Comparison of ENCODE assay signal across 9 mouse cellular contexts in the genomic region with DNA sequence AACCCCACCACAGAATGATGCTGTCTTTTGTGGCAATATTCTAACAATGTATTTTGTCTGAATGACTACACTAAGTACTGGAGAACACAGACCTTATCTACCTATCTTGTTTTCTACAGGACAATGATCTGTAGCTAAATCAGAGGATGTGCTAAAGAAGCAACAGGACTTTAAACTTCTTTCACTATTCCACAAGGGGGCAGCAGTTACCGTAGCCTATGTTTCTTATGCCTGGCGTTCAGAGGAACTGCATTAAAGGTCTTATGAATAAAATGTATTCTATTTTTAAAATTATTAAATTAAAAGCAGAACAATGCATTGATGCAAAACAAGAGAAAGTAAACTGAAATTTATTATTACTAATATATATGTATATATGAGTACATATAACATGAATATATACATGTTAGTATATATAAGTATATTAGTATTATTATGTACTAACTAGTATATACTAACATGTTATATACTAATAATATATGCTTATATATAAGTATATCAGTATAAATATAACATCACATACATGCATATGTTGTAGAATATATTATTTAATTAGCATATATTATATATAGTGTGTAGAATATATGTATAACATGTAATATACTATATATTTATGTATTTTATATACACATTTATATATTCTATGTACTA. TPM values are rescaled to one million over a fixed set of nuclear protein-coding genes. Genes with fewer than 3 reads are reported as not detected.
DNase-seq lines count a peak whose midpoint lies in the region; ATAC-seq and TF ChIP-seq lines count a peak whose summit lies in the region.
"Had no signal": no experiment of that assay in that cellular context is flagged by ENCODE, and none has a peak within 500 bp of the region (broad histone marks: within the 10 kb centered on the region; RNA-seq: fewer than 3 reads in every experiment).

No protein-coding gene starts in this region.

- H3K4me2 ChIP-seq in CH12.LX (ENCODE audit: insufficient read depth, low read depth, poor library complexity, severe bottlenecking) = no peak overlapping the region
- no peak overlapping the region for H3K4me2 ChIP-seq in forebrain, embryonic 16.5 days (ENCODE audit: low read length)
- H3K4me2 ChIP-seq in midbrain, postnatal 0 days (ENCODE audit: low read depth, low read length, poor library complexity, severe bottlenecking) = no peak overlapping the region

- TF ChIP-seq RAD21 in CH12.LX (IDR thresholded peaks at IDR 0.05; ENCODE audit: low read depth, low read length) = peak; percentile 94

- no peak overlapping the region for H3K27ac ChIP-seq in CH12.LX (ENCODE audit: insufficient read depth, low read depth)
- no peak overlapping the region for H3K27ac ChIP-seq in forebrain, embryonic 16.5 days (ENCODE audit: low read length)
- no peak overlapping the region for H3K27ac ChIP-seq in midbrain, postnatal 0 days (ENCODE audit: low read depth, low read length)

- dilution Hi-C loops in CH12.LX (cut with MboI; ENCODE audit: extremely low pct_ligation_motif_present, extremely low pct_unique_long_range_greater_than_20kb, low sequenced_read_pairs) = no loop called here

- H3K79me2 ChIP-seq in CH12.LX (replicated peaks; ENCODE audit: control insufficient read depth, extremely low read depth, insufficient read depth, poor library complexity, severe bottlenecking) = no peaks in the 10 kb centered on the region

- H3K4me1 ChIP-seq in CH12.LX (ENCODE audit: control insufficient read depth in 1 of 2, insufficient read depth in 2 of 2) = no peaks in the 10 kb centered on the region
- peaks cover 3% of the 10 kb centered on the region; the same call in 1 of the 2 replicates for H3K4me1 ChIP-seq in forebrain, embryonic 16.5 days (replicated peaks; ENCODE audit: control insufficient read depth, insufficient read depth, low read length)
- no peaks in the 10 kb centered on the region for H3K4me1 ChIP-seq in midbrain, postnatal 0 days (ENCODE audit: insufficient read depth, low read length)

- TF ChIP-seq CTCF in CH12.LX (conservative IDR thresholded peaks at IDR 0.05 in 1 of 2, IDR thresholded peaks at IDR 0.05 in 1 of 2; ENCODE audit: low read depth in 2 of 2, low read length in 2 of 2) = peak; percentile 36 to 94
- TF ChIP-seq CTCF in midbrain, postnatal 0 days (IDR thresholded peaks at IDR 0.05) = peak; percentile 95

- TF ChIP-seq EP300 in CH12.LX (IDR thresholded peaks at IDR 0.05; ENCODE audit: low read length) = no peak

- in situ Hi-C loops in CH12.LX (cut with MboI; ENCODE audit: low pct_ligation_motif_present, low pct_unique_long_range_greater_than_20kb, low sequenced_read_pairs) = loop anchor here (10.0 to 25.0 kb wide), 2 partner anchors 228 to 455 kb away; a partner anchor contains a TSS

- H3K4me3 ChIP-seq in CH12.LX (replicated peaks in 1 of 3; ENCODE audit: low read depth in 2 of 3, low read length in 2 of 3, poor library complexity in 1 of 3) = no peak overlapping the region
- no peak overlapping the region for H3K4me3 ChIP-seq in forebrain, embryonic 16.5 days (replicated peaks; ENCODE audit: low read length)
- no peak overlapping the region for H3K4me3 ChIP-seq in midbrain, postnatal 0 days (ENCODE audit: low read depth, low read length)
- H3K4me3 ChIP-seq: erythroblast, embryonic 14.5 days had no signal

- peak; percentile 71 for ATAC-seq in forebrain, embryonic 16.5 days
- ATAC-seq in midbrain, postnatal 0 days (ENCODE audit: low FRiP score) = 0 out of 2 replicates have a peak, but pooled peaks have one; percentile 60

- no peaks in the 10 kb centered on the region for H3K27me3 ChIP-seq in CH12.LX (replicated peaks)
- H3K27me3 ChIP-seq in forebrain, embryonic 16.5 days (replicated peaks; ENCODE audit: control insufficient read depth, insufficient read depth, low read length) = no peaks in the 10 kb centered on the region
- no peaks in the 10 kb centered on the region for H3K27me3 ChIP-seq in midbrain, postnatal 0 days (ENCODE audit: insufficient read depth, low read length)

- H3K9ac ChIP-seq in CH12.LX (ENCODE audit: insufficient read depth, low read depth) = no peak overlapping the region
- no peak overlapping the region for H3K9ac ChIP-seq in forebrain, embryonic 16.5 days (replicated peaks; ENCODE audit: low read depth, low read length)
- H3K9ac ChIP-seq in midbrain, postnatal 0 days (replicated peaks; ENCODE audit: low read length, poor library complexity, severe bottlenecking) = no peak overlapping the region

- DNase-seq in kidney, adult 8-10 months = peak; percentile 18 to 28
- no peak for DNase-seq in kidney, adult 18-20 months
- DNase-seq in CH12.LX (ENCODE audit: extremely low read depth) = peak; percentile 77
- peak; percentile 22 for DNase-seq in c-Kit-negative CD71-positive TER-119-positive erythroid progenitor cells, embryonic 14.5 days (ENCODE audit: low read depth, low spot score)
- peak; percentile 19 to 20 for DNase-seq in layer of hippocampus, adult 8-10 months (ENCODE audit: low spot score in 2 of 2)
- DNase-seq in midbrain, postnatal 0 days (ENCODE audit: low spot score) = peak; percentile 91
- DNase-seq in testis, postnatal 10 days (ENCODE audit: low spot score) = no peak

- WGBS in forebrain, embryonic 16.5 days = 6% methylated on average over 2 of the region's 2 CpGs
- WGBS in midbrain, postnatal 0 days = 10% methylated on average over 2 of the region's 2 CpGs

- no peaks in the 10 kb centered on the region for H3K9me3 ChIP-seq in CH12.LX (replicated peaks; ENCODE audit: low read length)
- H3K9me3 ChIP-seq in forebrain, embryonic 16.5 days (ENCODE audit: control insufficient read depth, low read length) = no peaks in the 10 kb centered on the region
- H3K9me3 ChIP-seq in midbrain, postnatal 0 days (ENCODE audit: low read length) = no peaks in the 10 kb centered on the region

- H3K36me3 ChIP-seq in CH12.LX (replicated peaks in 1 of 2; ENCODE audit: control insufficient read depth in 1 of 2, insufficient read depth in 1 of 2, low read length in 1 of 2) = no peaks in the 10 kb centered on the region
- no peaks in the 10 kb centered on the region for H3K36me3 ChIP-seq in forebrain, embryonic 16.5 days (ENCODE audit: control insufficient read depth, insufficient read depth)
- H3K36me3 ChIP-seq in midbrain, postnatal 0 days (ENCODE audit: insufficient read depth, low read length) = no peaks in the 10 kb centered on the region

- TF ChIP-seq POLR2A in CH12.LX (IDR thresholded peaks at IDR 0.05; ENCODE audit: low read depth, low read length) = no peak

TF ChIP-seq in CH12.LX, 34 proteins besides CTCF, POLR2A, EP300 and RAD21:
- no peak for TF ChIP-seq RCOR1 (conservative IDR thresholded peaks at IDR 0.05; ENCODE audit: low read depth, low read length)
- TF ChIP-seq SMC3 (IDR thresholded peaks at IDR 0.05; ENCODE audit: low read depth, low read length) = peak; percentile 93
- TF ChIP-seq ZC3H11A (IDR thresholded peaks at IDR 0.05; ENCODE audit: low read depth, low read length) = peak; percentile 85
- TF ChIP-seq GABPA (IDR thresholded peaks at IDR 0.05; ENCODE audit: insufficient replicate concordance, low read depth, low read length) = no peak

RNA-seq across cellular contexts. Expression of a gene that starts 35.0 kb away (rescaled TPM):
- total RNA-seq in CH12.LX (2012; rRNA removed) (not detected in 2 replicates), CH12.LX (2014; rRNA removed) (not detected in 2 replicates)
- not detected in 2 replicates for polyA plus RNA-seq in CH12.LX (2012; ENCODE audit: insufficient read length, low read depth)
- not detected in 2 replicates for polyA plus RNA-seq in forebrain, embryonic 16.5 days (2015; fragmentation: Nextera tagmentation; extraction: Ambion mirVana)
- total RNA-seq in layer of hippocampus, adult 8-10 months (2022) = not detected
- total RNA-seq in midbrain, postnatal 0 days (2014; rRNA removed) = not detected in 2 replicates
- not detected in 2 replicates for polyA plus RNA-seq in midbrain, postnatal 0 days (2015; fragmentation: Nextera tagmentation; extraction: Ambion mirVana)
- polyA plus RNA-seq: erythroblast, embryonic 14.5 days had no signal

RNA-seq across cellular contexts. Expression of a gene that starts 59.5 kb away (rescaled TPM):
- 0.34 and 0.68 TPM in 2 replicates for total RNA-seq in CH12.LX (2012; rRNA removed)
- 1.7 TPM in 2 replicates for total RNA-seq in CH12.LX (2014; rRNA removed)
- 2.0 and 2.4 TPM in 2 replicates for polyA plus RNA-seq in CH12.LX (2012; ENCODE audit: insufficient read length, low read depth)
- polyA plus RNA-seq in forebrain, embryonic 16.5 days (2015; fragmentation: Nextera tagmentation; extraction: Ambion mirVana) = 24.4 and 27.8 TPM in 2 replicates
- 10 to 100 TPM; 49.6 to 54.8 (median 52.7) TPM for total RNA-seq in layer of hippocampus, adult 8-10 months (2022)
- total RNA-seq in midbrain, postnatal 0 days (2014; rRNA removed) = 31.3 and 31.8 TPM in 2 replicates
- polyA plus RNA-seq in midbrain, postnatal 0 days (2015; fragmentation: Nextera tagmentation; extraction: Ambion mirVana) = 17.8 and 20.1 TPM in 2 replicates

Comparison
In these comparisons a context has a peak if more than half of its experiments do, and no peak if none do; other contexts are left out.
1. DNase-seq: peak in kidney, adult 8-10 months (2 of 2), CH12.LX (single experiment), c-Kit-negative CD71-positive TER-119-positive erythroid progenitor cells, embryonic 14.5 days (single experiment), layer of hippocampus, adult 8-10 months (2 of 2) and midbrain, postnatal 0 days (single experiment); none in kidney, adult 18-20 months (single experiment) and testis, postnatal 10 days (single experiment).
2. RNA of a gene that starts 59.5 kb away (total RNA-seq): 49.6 to 54.8 TPM in layer of hippocampus, adult 8-10 months and 31.3 to 31.8 TPM in midbrain, postnatal 0 days; 0.34 to 1.7 TPM in CH12.LX; every median in the first group is over 10 times any median in the second.